Mouse (Mus musculus) mouse embryonic stem cell (cell line): Measurements from ENCODE around the gene Lrrk1.

ENCODE experiments used
- in situ Hi-C, 2 experiments: fragments of 300-500 bp; cut with MboI; formaldehyde crosslinking; loops; 1 replicate in 1 of 2; 3 replicates in 1 of 2; pipeline ENCODE4 v1.14.3; 2019 to 2020; ENCODE audit warnings: low sequenced_read_pairs in 2 of 2, low pct_unique_long_range_greater_than_20kb in 1 of 2, mixed read lengths in 1 of 2; ENCODE audit not compliant: unreplicated experiment in 1 of 2

Lrrk1 gene

GRCm38 (mm10) chr7:66309950-66310669 lies 78.0 kb downstream of the Lrrk1 start:
- in situ Hi-C loops, result loop anchor here (5.0 to 25.0 kb wide), 3 partner anchors 205 to 352 kb away; partner anchors contain the start of gene Chsy1 (in 1 of the 2)

DNA sequence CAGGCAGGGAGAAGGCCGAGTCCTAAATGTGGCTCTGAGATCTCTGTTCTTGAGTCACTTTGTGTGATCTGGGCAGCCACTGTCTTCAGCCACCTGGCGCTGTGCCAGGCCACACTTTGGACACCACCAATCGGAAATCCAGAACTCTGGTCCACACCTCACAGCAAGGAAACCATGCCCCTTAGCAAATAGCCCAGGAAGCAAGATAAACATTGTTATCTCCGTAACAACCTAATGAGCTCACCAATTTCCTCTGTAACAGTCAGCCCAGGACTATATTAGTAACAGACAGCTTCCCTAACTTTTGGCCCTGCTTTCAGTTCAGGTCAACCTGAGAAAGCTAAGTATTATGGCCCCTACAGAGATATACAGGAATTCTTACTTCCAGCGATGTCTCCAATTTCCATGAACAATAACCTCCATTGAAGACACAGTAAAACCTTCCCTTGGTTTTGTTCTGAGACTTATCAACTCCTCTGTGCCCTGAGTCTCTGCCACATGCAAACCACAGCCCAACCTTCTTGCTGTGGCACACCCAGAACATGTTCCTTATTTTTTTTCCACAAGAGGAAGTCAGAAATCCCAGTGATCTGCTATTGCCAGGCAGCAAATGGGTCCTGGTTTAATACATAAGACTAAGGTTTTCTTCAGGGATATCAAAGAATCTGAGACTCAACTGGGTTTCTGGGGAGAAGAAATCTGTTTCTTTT lies 78.8 kb downstream of the Lrrk1 start:
- in situ Hi-C loops, result loop anchor here in 1 of 2 experiments (10.0 to 25.0 kb wide), 2 partner anchors 205 to 353 kb away; partner anchors contain the start of gene Chsy1

DNA sequence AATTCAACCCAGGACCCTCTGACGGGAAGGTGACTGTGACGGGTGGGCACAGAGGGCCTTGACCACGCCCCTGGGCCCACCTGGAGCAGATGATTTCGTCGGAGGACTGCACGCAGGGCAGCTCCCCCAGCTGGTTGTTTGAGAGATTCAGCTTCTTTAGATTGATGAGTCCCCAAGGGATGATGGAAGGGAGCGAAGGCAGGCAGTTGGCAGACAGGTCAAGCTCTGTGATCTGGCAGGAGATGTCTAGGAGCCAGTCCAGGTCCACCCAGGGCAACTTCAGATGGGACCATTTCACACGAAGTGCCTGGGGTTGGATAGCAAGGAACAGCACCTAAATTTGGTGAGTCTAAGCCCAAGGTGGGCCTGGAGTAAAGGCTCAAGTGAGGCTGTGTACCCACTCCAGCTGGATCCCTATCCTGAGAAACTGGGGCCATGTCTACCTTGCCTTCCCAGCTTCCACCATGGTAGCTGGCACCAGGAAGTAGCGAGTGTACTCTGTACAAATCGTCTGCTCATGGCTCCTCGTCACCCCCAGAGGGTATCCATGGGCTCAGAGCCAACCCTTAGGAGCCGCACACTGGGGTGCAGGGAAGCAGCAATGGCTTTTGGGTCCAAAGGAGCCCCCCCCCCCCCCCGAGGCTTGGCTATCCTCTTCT lies 79.4 kb downstream of the Lrrk1 start:
- in situ Hi-C loops, result loop anchor here in 1 of 2 experiments (10.0 to 25.0 kb wide), 2 partner anchors 204 to 354 kb away; partner anchors contain the start of gene Chsy1

DNA sequence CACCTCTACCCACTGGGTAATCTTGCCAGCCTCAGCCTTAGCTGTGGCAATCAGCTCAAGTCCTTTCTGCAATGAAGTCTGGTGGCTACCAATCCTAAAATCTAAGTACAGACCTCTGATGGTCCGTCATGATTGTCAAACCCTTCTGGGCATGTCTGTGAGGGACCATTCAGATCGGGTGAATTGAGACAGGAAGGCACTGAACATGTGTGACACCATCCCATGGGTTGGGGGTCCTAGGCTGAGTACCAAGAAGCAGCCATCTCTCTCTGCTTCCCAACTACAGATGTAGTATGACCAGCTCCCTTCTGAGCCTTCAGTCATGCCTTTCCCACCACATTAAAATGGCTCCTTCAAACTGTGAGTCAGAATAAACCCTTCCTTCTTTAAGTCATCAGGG lies 80.4 kb downstream of the Lrrk1 start:
- in situ Hi-C loops, result loop anchor here in 1 of 2 experiments (10.0 to 25.0 kb wide), 2 partner anchors 203 to 355 kb away; partner anchors contain the start of gene Chsy1

DNA sequence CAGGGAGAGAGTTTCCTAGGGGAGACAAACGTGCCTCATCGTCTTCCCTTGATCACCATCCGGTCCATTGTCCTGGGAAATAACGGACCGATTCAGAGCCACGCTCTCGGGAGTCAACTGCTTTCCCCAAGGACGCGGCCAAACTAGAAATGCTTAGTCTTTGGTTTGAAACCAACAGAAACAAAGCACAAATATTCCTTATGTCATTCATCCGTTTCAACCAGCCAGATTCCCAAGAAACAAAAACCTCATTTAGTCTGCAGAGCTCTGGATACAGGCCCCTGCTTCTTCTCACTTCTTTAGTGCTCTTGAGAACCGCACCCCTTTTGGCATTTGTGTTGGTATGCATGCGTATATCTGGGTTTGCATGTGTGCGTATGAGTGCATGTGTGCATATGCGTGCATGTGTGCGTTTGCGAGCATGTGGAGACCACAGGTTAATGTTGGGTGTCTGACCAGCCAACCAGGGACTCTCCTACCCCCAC lies 82.4 kb downstream of the Lrrk1 start:
- in situ Hi-C loops, result loop anchor here in 1 of 2 experiments (10.0 to 25.0 kb wide), 2 partner anchors 201 to 357 kb away; partner anchors contain the start of gene Chsy1

GRCm38 (mm10) chr7:66304993-66305713 lies 83.0 kb downstream of the Lrrk1 start:
- in situ Hi-C loops, result loop anchor here (5.0 to 25.0 kb wide), 3 partner anchors 198 to 357 kb away; partner anchors contain the start of gene Chsy1 (in 2 of the 2)

- in situ Hi-C loops, result loop anchor here (5.0 to 25.0 kb wide), 3 partner anchors 197 to 358 kb away; partner anchors contain the start of gene Chsy1 (in 2 of the 2)
Observed at GRCm38 (mm10) chr7:66303922-66304660, 84.1 kb downstream of the Lrrk1 start.

- in situ Hi-C loops, result loop anchor here (5.0 to 25.0 kb wide), 3 partner anchors 194 to 361 kb away; partner anchors contain the start of gene Chsy1 (in 2 of the 2)
Observed at GRCm38 (mm10) chr7:66301486-66301885, 86.7 kb downstream of the Lrrk1 start.

GRCm38 (mm10) chr7:66300680-66301079 lies 87.5 kb downstream of the Lrrk1 start:
- in situ Hi-C loops, result loop anchor here (5.0 to 25.0 kb wide), 3 partner anchors 193 to 362 kb away; partner anchors contain the start of gene Chsy1 (in 2 of the 2)

GRCm38 (mm10) chr7:66297656-66298021 lies 90.5 kb downstream of the Lrrk1 start:
- in situ Hi-C loops, result no loop called here

DNA sequence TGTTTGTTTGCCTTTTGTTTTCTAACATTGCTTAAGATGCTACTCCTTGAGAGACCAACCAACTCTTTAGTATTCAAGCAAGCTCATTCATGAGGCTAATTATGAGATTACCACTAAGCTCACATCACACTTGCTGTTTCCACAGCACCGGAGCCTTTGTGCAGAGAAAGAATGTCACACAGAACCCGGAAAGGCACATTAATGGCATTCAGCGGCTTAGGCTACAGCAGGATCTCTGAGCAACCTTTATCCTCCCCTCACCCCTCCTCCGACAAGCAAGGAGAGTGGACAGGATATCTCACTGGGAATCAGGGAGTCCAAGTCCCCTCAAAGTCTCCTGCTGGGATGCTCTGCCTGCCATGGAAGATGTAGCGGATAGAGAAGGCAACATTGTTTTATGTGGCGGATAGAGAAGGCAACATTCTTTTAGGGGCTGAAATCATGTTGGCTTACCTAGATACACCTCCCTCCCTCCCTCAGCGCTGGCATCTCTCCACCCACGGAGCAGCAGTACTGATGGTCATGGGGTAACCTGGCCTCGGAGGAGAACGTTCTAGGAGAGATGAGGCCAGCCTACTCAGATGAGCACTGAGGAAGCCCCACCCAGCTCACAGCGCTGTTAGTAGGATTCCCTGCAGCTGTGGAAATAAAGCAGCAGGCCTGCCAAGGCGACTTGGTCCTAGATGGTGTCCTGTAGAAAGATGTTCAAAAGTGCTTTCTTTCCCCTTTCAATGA lies 91.1 kb downstream of the Lrrk1 start:
- in situ Hi-C loops, result no loop called here

DNA sequence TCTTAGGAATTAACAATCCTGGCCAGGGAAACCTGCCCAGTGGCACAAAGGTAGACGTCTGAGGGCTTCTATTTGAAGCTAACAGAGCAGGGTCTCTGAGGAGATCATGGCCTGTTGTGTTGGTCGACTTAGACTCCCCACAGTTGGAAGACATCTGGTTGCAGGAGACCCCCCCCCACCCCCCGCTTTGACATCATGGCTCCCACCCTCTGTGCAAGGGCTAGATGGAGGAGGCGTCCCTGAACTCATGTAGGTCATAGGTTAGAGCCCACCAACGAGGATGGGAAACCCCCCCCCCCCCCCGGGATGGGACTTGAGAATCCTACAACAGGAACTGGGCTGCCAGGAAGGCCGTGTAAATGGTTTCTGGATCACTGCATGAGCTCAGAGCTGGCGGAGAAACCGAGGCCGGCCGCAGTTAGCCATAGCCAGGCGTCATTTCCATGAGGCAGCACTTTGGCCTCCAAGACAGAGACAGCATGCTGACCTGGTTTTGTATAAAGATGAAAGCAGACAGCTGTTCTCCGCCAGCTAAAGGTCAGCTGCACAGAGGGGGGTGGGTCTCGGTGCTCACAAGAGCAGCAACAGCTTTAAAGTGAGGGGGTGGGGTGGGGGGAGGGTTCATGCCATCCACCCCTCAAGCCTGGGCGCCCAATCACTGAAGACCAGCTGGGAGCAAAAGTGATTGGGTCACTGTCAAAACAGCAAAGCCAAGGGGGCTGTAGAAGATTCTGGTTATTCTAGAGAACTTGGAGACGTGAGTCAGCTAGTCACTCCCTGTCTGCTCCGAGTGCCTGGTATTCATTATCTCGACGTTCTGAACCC lies 95.4 kb downstream of the Lrrk1 start:
- in situ Hi-C loops, result no loop called here

- in situ Hi-C loops, result no loop called here
Observed at GRCm38 (mm10) chr7:66292010-66292409, 96.1 kb downstream of the Lrrk1 start.

DNA sequence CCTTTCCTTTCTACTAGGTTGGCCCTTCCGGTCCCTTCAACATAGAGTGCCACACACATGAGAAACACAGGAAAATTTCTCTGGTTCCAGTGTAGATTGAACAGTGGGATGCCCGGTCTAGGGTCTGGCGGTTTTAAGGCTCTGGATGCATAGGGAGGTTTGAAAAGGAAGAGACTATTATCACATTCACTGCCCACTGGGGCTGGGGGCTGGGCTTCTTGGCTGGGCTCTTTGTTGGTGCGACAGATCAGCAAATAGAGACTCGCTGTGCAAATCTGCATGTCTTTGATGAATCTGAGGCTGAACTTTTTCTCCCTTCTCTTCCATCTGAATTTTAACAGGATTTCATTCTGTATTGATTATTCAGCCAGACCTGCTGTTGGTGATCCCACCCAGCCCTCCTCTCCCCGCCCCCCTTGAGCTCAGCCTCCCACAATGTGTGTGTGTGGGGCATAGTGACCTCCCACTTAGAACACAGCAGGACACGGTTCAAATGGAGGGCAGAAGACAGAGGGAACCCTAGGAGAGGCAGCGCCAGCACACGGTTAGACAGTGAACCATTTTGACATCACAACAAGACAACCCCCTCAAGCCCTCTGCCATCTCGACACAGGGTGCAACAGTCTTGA lies 105.1 kb downstream of the Lrrk1 start:
- in situ Hi-C loops, result no loop called here

GRCm38 (mm10) chr7:66282265-66282664 lies 105.9 kb downstream of the Lrrk1 start:
- in situ Hi-C loops, result no loop called here
